Mouse (Mus musculus): ENCODE data around the gene C1s1. TPM values are rescaled to one million over a fixed set of nuclear protein-coding genes. Genes with fewer than 3 reads are reported as not detected.
"Not testable (repeated sequence)": the region's sequence is repeated elsewhere in the genome, so short reads cannot be mapped to it uniquely, and the experiment has no call there.

The C1s1 gene
- 47.0 and 59.5 TPM in 2 replicates for polyA plus RNA-seq (2015; fragmentation: Nextera tagmentation; extraction: Ambion mirVana)

- WGBS (ENCODE audit: insufficient replicate concordance): 0% methylated on average over 1 of the region's 1 CpGs
- peak within 1 kb of the TSS; percentile 27 for H3K4me2 ChIP-seq
Observed at GRCm38 (mm10) chr6:124542284-124542683, at the start of gene C1s1. TSS of gene C1s1 (minus strand) at chr6:124542359.

GRCm38 (mm10) chr6:124588771-124589170 is 46.6 kb upstream of the C1s1 start:
- H3K4me3 ChIP-seq (replicated peaks): no peak overlapping the region
- ATAC-seq (ENCODE audit: insufficient read depth): no peak
- H3K27ac ChIP-seq (replicated peaks): no peak overlapping the region
- no peaks in the 10 kb centered on the region for H3K4me1 ChIP-seq (replicated peaks)
- no peaks in the 10 kb centered on the region for H3K36me3 ChIP-seq (replicated peaks)
- no peak overlapping the region for H3K9ac ChIP-seq
- no peaks in the 10 kb centered on the region for H3K9me3 ChIP-seq (replicated peaks)
- no peak overlapping the region for H3K4me2 ChIP-seq
- H3K27me3 ChIP-seq: no peaks in the 10 kb centered on the region

More at GRCm38 (mm10) chr6:124542284-124542683, at the start of gene C1s1:
- not testable (repeated sequence) for H3K27ac ChIP-seq (replicated peaks); H3K27me3 ChIP-seq; H3K9me3 ChIP-seq (replicated peaks); H3K4me1 ChIP-seq (replicated peaks); H3K36me3 ChIP-seq (replicated peaks); H3K9ac ChIP-seq
- H3K4me3 ChIP-seq (replicated peaks): peak within 1 kb of the TSS; percentile 8; the same call in 1 of the 2 replicates
- peak; percentile 74 for ATAC-seq (ENCODE audit: insufficient read depth)

- no peak for ATAC-seq (ENCODE audit: insufficient read depth)
- Histone ChIP-seq H3K27ac (replicated peaks) (no peak overlapping the region), H3K4me2 (no peak overlapping the region), H3K27me3 (no peaks in the 10 kb centered on the region), H3K36me3 (replicated peaks) (no peaks in the 10 kb centered on the region), H3K9me3 (replicated peaks) (no peaks in the 10 kb centered on the region), H3K9ac (no peak overlapping the region), H3K4me1 (replicated peaks) (no peaks in the 10 kb centered on the region), H3K4me3 (replicated peaks) (no peak overlapping the region)
- 47% methylated on average over 4 of the region's 4 CpGs for WGBS (ENCODE audit: insufficient replicate concordance)
Observed at GRCm38 (mm10) chr6:124586266-124586665, 44.1 kb upstream of the C1s1 start.

GRCm38 (mm10) chr6:124585761-124586160 is 43.6 kb upstream of the C1s1 start:
- H3K4me3 ChIP-seq (replicated peaks): no peak overlapping the region
- no peaks in the 10 kb centered on the region for H3K36me3 ChIP-seq (replicated peaks)
- no peak for ATAC-seq (ENCODE audit: insufficient read depth)

GRCm38 (mm10) chr6:124584935-124585334 is 42.8 kb upstream of the C1s1 start:
- H3K27ac ChIP-seq (replicated peaks): no peak overlapping the region
- no peak overlapping the region for H3K9ac ChIP-seq
- H3K9me3 ChIP-seq (replicated peaks): no peaks in the 10 kb centered on the region
- no peak overlapping the region for H3K4me2 ChIP-seq
- H3K4me1 ChIP-seq (replicated peaks): no peaks in the 10 kb centered on the region
- no peaks in the 10 kb centered on the region for H3K27me3 ChIP-seq
- no peaks in the 10 kb centered on the region for H3K36me3 ChIP-seq (replicated peaks)
- no peak for ATAC-seq (ENCODE audit: insufficient read depth)
- 56% methylated on average over 3 of the region's 3 CpGs for WGBS (ENCODE audit: insufficient replicate concordance)
- H3K4me3 ChIP-seq (replicated peaks): no peak overlapping the region

More at GRCm38 (mm10) chr6:124585761-124586160, 43.6 kb upstream of the C1s1 start:
- Histone ChIP-seq H3K4me1 (replicated peaks) (no peaks in the 10 kb centered on the region), H3K4me2 (no peak overlapping the region), H3K9ac (no peak overlapping the region), H3K27ac (replicated peaks) (no peak overlapping the region), H3K27me3 (no peaks in the 10 kb centered on the region), H3K9me3 (replicated peaks) (no peaks in the 10 kb centered on the region)
- WGBS (ENCODE audit: insufficient replicate concordance): 70% methylated on average over 3 of the region's 3 CpGs

GRCm38 (mm10) chr6:124582231-124582630 is 40.1 kb upstream of the C1s1 start:
- H3K4me3 ChIP-seq (replicated peaks): no peak overlapping the region
- no peak for ATAC-seq (ENCODE audit: insufficient read depth)
- H3K27ac ChIP-seq (replicated peaks): no peak overlapping the region
- H3K4me1 ChIP-seq (replicated peaks): no peaks in the 10 kb centered on the region
- H3K9me3 ChIP-seq (replicated peaks): no peaks in the 10 kb centered on the region
- H3K27me3 ChIP-seq: no peaks in the 10 kb centered on the region
- no peak overlapping the region for H3K9ac ChIP-seq
- WGBS (ENCODE audit: insufficient replicate concordance): 71% methylated on average over 1 of the region's 1 CpGs
- H3K4me2 ChIP-seq: no peak overlapping the region
- H3K36me3 ChIP-seq (replicated peaks): no peaks in the 10 kb centered on the region

GRCm38 (mm10) chr6:124580155-124580554 is 38.0 kb upstream of the C1s1 start:
- not testable (repeated sequence) for H3K27ac ChIP-seq (replicated peaks); H3K9ac ChIP-seq; H3K36me3 ChIP-seq (replicated peaks); H3K4me2 ChIP-seq; H3K27me3 ChIP-seq; H3K9me3 ChIP-seq (replicated peaks); H3K4me1 ChIP-seq (replicated peaks); H3K4me3 ChIP-seq (replicated peaks); ATAC-seq (ENCODE audit: insufficient read depth)
- WGBS (ENCODE audit: insufficient replicate concordance): 74% methylated on average over 7 of the region's 7 CpGs

- not testable (repeated sequence) for ATAC-seq (ENCODE audit: insufficient read depth); H3K4me3 ChIP-seq (replicated peaks); H3K27ac ChIP-seq (replicated peaks); H3K36me3 ChIP-seq (replicated peaks); H3K4me1 ChIP-seq (replicated peaks); H3K9me3 ChIP-seq (replicated peaks); H3K27me3 ChIP-seq; H3K9ac ChIP-seq; H3K4me2 ChIP-seq
- 68% methylated on average over 3 of the region's 3 CpGs for WGBS (ENCODE audit: insufficient replicate concordance)
Observed at GRCm38 (mm10) chr6:124575155-124575678, 33.1 kb upstream of the C1s1 start.

GRCm38 (mm10) chr6:124570026-124570425 is 27.9 kb upstream of the C1s1 start, which contains the start of gene C1rb:
TSS of gene C1rb (plus strand) at chr6:124570294.
- no peak within 1 kb of the TSS for H3K9ac ChIP-seq
- WGBS (ENCODE audit: insufficient replicate concordance): 4% methylated on average over 8 of the region's 8 CpGs
- no peak for ATAC-seq (ENCODE audit: insufficient read depth)
- H3K4me3 ChIP-seq (replicated peaks): no peak within 1 kb of the TSS
- no peaks in the 10 kb centered on the region for H3K27me3 ChIP-seq
- no peak within 1 kb of the TSS for H3K27ac ChIP-seq (replicated peaks)
- H3K4me2 ChIP-seq: no peak within 1 kb of the TSS
- no peaks in the 10 kb centered on the region for H3K4me1 ChIP-seq (replicated peaks)
- H3K36me3 ChIP-seq (replicated peaks): no peaks in the 10 kb centered on the region
- H3K9me3 ChIP-seq (replicated peaks): no peaks in the 10 kb centered on the region

- WGBS (ENCODE audit: insufficient replicate concordance): 80% methylated on average over 2 of the region's 2 CpGs
- H3K9me3 ChIP-seq (replicated peaks); ATAC-seq (ENCODE audit: insufficient read depth): not testable (repeated sequence)
Observed at GRCm38 (mm10) chr6:124561611-124562010, 19.5 kb upstream of the C1s1 start.

GRCm38 (mm10) chr6:124561156-124561555 is 19.0 kb upstream of the C1s1 start:
- not testable (repeated sequence) for H3K27ac ChIP-seq (replicated peaks); H3K4me3 ChIP-seq (replicated peaks); H3K4me1 ChIP-seq (replicated peaks); H3K27me3 ChIP-seq; H3K36me3 ChIP-seq (replicated peaks); H3K4me2 ChIP-seq; H3K9me3 ChIP-seq (replicated peaks); H3K9ac ChIP-seq; ATAC-seq (ENCODE audit: insufficient read depth)
- 51% methylated on average over 4 of the region's 4 CpGs for WGBS (ENCODE audit: insufficient replicate concordance)

More at GRCm38 (mm10) chr6:124561611-124562010, 19.5 kb upstream of the C1s1 start:
- not testable (repeated sequence) for H3K27ac ChIP-seq (replicated peaks); H3K9ac ChIP-seq; H3K4me3 ChIP-seq (replicated peaks); H3K4me2 ChIP-seq; H3K4me1 ChIP-seq (replicated peaks); H3K36me3 ChIP-seq (replicated peaks); H3K27me3 ChIP-seq

GRCm38 (mm10) chr6:124555956-124556355 is 13.8 kb upstream of the C1s1 start:
- H3K9me3 ChIP-seq (replicated peaks); H3K4me2 ChIP-seq: not testable (repeated sequence)
- WGBS (ENCODE audit: insufficient replicate concordance): 49% methylated on average over 2 of the region's 2 CpGs

More at GRCm38 (mm10) chr6:124555956-124556355, 13.8 kb upstream of the C1s1 start:
- not testable (repeated sequence) for H3K27me3 ChIP-seq; H3K4me3 ChIP-seq (replicated peaks); H3K36me3 ChIP-seq (replicated peaks); H3K27ac ChIP-seq (replicated peaks); H3K4me1 ChIP-seq (replicated peaks); H3K9ac ChIP-seq; ATAC-seq (ENCODE audit: insufficient read depth)

All from liver, embryonic 15.5 days (tissue).